24 mouse cellular contexts compared by ENCODE assay signal in genomic region chr6:71767761-71768160, GRCm38 (mm10).
"Had no signal": no experiment of that assay in that cellular context is flagged by ENCODE, and none has a peak within 500 bp of the region (broad histone marks: within the 10 kb centered on the region; RNA-seq: fewer than 3 reads in every experiment).

No protein-coding gene starts in this region.

- DNase-seq: forebrain, postnatal 0 days; gastrocnemius, postnatal 14 days; gastrocnemius, postnatal 36 days; heart, adult 11 months; heart, adult 2 months; heart, postnatal 10 days; heart, postnatal 4 days; kidney, adult 18-20 months; kidney, adult 8-10 months; kidney, postnatal 10 days; kidney, postnatal 25 days; kidney, postnatal 4 days had no signal

- ATAC-seq: forebrain, embryonic 15.5 days; forebrain, postnatal 0 days; hindbrain, embryonic 16.5 days; inflammation-experienced regulatory T-cells, adult 6 months; intestine, embryonic 15.5 days; intestine, postnatal 0 days had no signal

- H3K4me2 ChIP-seq: forebrain, embryonic 15.5 days; heart, embryonic 12.5 days; hindbrain, embryonic 12.5 days; hindbrain, embryonic 14.5 days; intestine, embryonic 15.5 days had no signal

- H3K9ac ChIP-seq: forebrain, embryonic 15.5 days; forebrain, postnatal 0 days; heart, embryonic 12.5 days; hindbrain, embryonic 12.5 days; hindbrain, embryonic 14.5 days; intestine, embryonic 15.5 days had no signal

- H3K36me3 ChIP-seq: intestine, embryonic 15.5 days; limb, embryonic 10.5 days had no signal

- H3K9me3 ChIP-seq: forebrain, embryonic 15.5 days; hindbrain, embryonic 12.5 days; intestine, embryonic 15.5 days; limb, embryonic 10.5 days had no signal

- H3K4me3 ChIP-seq: forebrain, embryonic 15.5 days; heart, adult 2 months; heart, embryonic 12.5 days; hindbrain, embryonic 10.5 days; hindbrain, embryonic 12.5 days; intestine, embryonic 15.5 days; layer of hippocampus, adult 2 months; left cerebral cortex, adult 2 months; limb, embryonic 10.5 days had no signal

- H3K4me1 ChIP-seq: heart, embryonic 12.5 days; hindbrain, embryonic 10.5 days; hindbrain, embryonic 12.5 days; intestine, embryonic 15.5 days; limb, embryonic 10.5 days had no signal

- H3K27me3 ChIP-seq: forebrain, embryonic 15.5 days; heart, embryonic 12.5 days; hindbrain, embryonic 12.5 days; intestine, embryonic 15.5 days had no signal

- H3K27ac ChIP-seq: forebrain, embryonic 15.5 days; heart, adult 2 months; hindbrain, embryonic 10.5 days; hindbrain, embryonic 12.5 days; hindbrain, embryonic 14.5 days; intestine, embryonic 15.5 days; layer of hippocampus, adult 2 months; left cerebral cortex, adult 2 months; limb, embryonic 10.5 days had no signal
